ENCODE assay signal across 31 mouse cellular contexts in genomic region chr4:83030097-83030496, GRCm38 (mm10). TPM values are rescaled to one million over a fixed set of nuclear protein-coding genes. Genes with fewer than 3 reads are reported as not detected.
DNase-seq lines count a peak whose midpoint lies in the region; ATAC-seq and TF ChIP-seq lines count a peak whose summit lies in the region.
"Had no signal": no experiment of that assay in that cellular context is flagged by ENCODE, and none has a peak within 500 bp of the region (broad histone marks: within the 10 kb centered on the region; RNA-seq: fewer than 3 reads in every experiment).

No protein-coding gene starts in this region.

- H3K4me3 ChIP-seq in lung, postnatal 0 days (ENCODE audit: low read depth, low read length): no peak overlapping the region
- H3K4me3 ChIP-seq in gastrocnemius, adult 2 months: no peak overlapping the region
- H3K4me3 ChIP-seq: embryonic facial prominence, embryonic 13.5 days; embryonic facial prominence, embryonic 15.5 days; erythroblast, embryonic 14.5 days; forebrain, embryonic 10.5 days; forebrain, embryonic 12.5 days had no signal

- DNase-seq in adrenal gland, postnatal 10 days: peak; percentile 16
- DNase-seq in adrenal gland, adult 2 months: no peak
- peak; percentile 16 to 38 for DNase-seq in frontal cortex, adult 2 months (ENCODE audit: extremely low spot score in 1 of 2, low spot score in 1 of 2)
- DNase-seq in frontal cortex, postnatal 10 days (ENCODE audit: low spot score in 2 of 2): no peak
- peak; percentile 37 for DNase-seq in lung, postnatal 0 days (ENCODE audit: low spot score)
- DNase-seq in lung, postnatal 36 days: no peak
- peak; percentile 60 for DNase-seq in brain, adult 2 months (ENCODE audit: low read depth, low spot score)
- no peak for DNase-seq in gastrocnemius, adult 2 months
- DNase-seq: adrenal gland, postnatal 14 days; adrenal gland, postnatal 36 days; B cell, adult 2 months; cerebellum, adult 11 months; cerebellum, adult 18-20 months; cerebellum, adult 8-10 months; cerebellum, adult 9-11 months; cerebellum, postnatal 14 days; cerebellum, postnatal 36 days; embryo, embryonic 11 days had no signal

- no peaks in the 10 kb centered on the region for H3K36me3 ChIP-seq in lung, postnatal 0 days (ENCODE audit: insufficient read depth, low read length)
- H3K36me3 ChIP-seq: embryonic facial prominence, embryonic 15.5 days; forebrain, embryonic 10.5 days; forebrain, embryonic 12.5 days; G1E had no signal

- TF ChIP-seq EP300 in lung, postnatal 0 days (IDR thresholded peaks at IDR 0.05): no peak

- no peaks in the 10 kb centered on the region for H3K27me3 ChIP-seq in lung, postnatal 0 days (replicated peaks; ENCODE audit: insufficient read depth, low read length)
- H3K27me3 ChIP-seq: CH12.LX; embryonic facial prominence, embryonic 13.5 days; embryonic facial prominence, embryonic 15.5 days; forebrain, embryonic 12.5 days; Patski had no signal

- H3K4me1 ChIP-seq in lung, postnatal 0 days (ENCODE audit: insufficient read depth, low read depth, low read length): no peaks in the 10 kb centered on the region
- H3K4me1 ChIP-seq: forebrain, embryonic 12.5 days had no signal

- H3K9me3 ChIP-seq in lung, postnatal 0 days (ENCODE audit: low read length): no peaks in the 10 kb centered on the region
- H3K9me3 ChIP-seq: embryonic facial prominence, embryonic 13.5 days; embryonic facial prominence, embryonic 15.5 days; forebrain, embryonic 10.5 days; forebrain, embryonic 12.5 days had no signal

- TF ChIP-seq CTCF in lung, postnatal 0 days (IDR thresholded peaks at IDR 0.05): no peak
- no peak for TF ChIP-seq CTCF in gastrocnemius, adult 2 months (IDR thresholded peaks at IDR 0.05)

- intact Hi-C loops in gastrocnemius, adult 2 months (cut with DNase I): no loop called here

- H3K27ac ChIP-seq in lung, postnatal 0 days (ENCODE audit: low read length): no peak overlapping the region
- H3K27ac ChIP-seq in gastrocnemius, adult 2 months: no peak overlapping the region
- H3K27ac ChIP-seq: embryonic facial prominence, embryonic 13.5 days; embryonic facial prominence, embryonic 15.5 days; forebrain, embryonic 10.5 days; forebrain, embryonic 12.5 days had no signal

- WGBS in lung, postnatal 0 days: 62% methylated on average over 6 of the region's 6 CpGs

- H3K4me2 ChIP-seq in lung, postnatal 0 days (replicated peaks; ENCODE audit: low read depth, low read length): no peak overlapping the region
- H3K4me2 ChIP-seq: embryonic facial prominence, embryonic 13.5 days; embryonic facial prominence, embryonic 15.5 days; forebrain, embryonic 12.5 days had no signal

- no peak; the same call in 1 of the 2 replicates for ATAC-seq in lung, postnatal 0 days
- ATAC-seq: activated CD4-positive, CD25-positive, alpha-beta regulatory T cell, adult 4 months; CD4-positive, CD25-positive, alpha-beta regulatory T cell, adult 4 months; forebrain, embryonic 14.5 days; forebrain, embryonic 16.5 days; Patski had no signal

- no peak overlapping the region for H3K9ac ChIP-seq in lung, postnatal 0 days (replicated peaks; ENCODE audit: low read depth)
- H3K9ac ChIP-seq: embryonic facial prominence, embryonic 13.5 days; embryonic facial prominence, embryonic 15.5 days; forebrain, embryonic 12.5 days had no signal

RNA-seq across cellular contexts. Expression of gene Frem1, which starts 22.0 kb away (rescaled TPM):
- 1 to 10 TPM; 4.2 to 6.0 TPM for total RNA-seq in adrenal gland, postnatal 10 days (2021)
- total RNA-seq in adrenal gland, adult 2 months (2021): under 1 TPM; 0.40 to 0.66 TPM
- 0.11 and 0.95 TPM in 2 replicates for polyA plus RNA-seq in adrenal gland, adult 2 months (2012; rRNA removed)
- polyA plus RNA-seq in frontal cortex, adult 2 months (2012; rRNA removed): 1.5 and 2.1 TPM in 2 replicates
- polyA plus RNA-seq in lung, postnatal 0 days (2015; fragmentation: Nextera tagmentation; extraction: Ambion mirVana): 14.3 and 16.2 TPM in 2 replicates
- total RNA-seq in gastrocnemius, adult 2 months (2021): under 1 TPM; 0.38 to 0.64 TPM
- total RNA-seq: CH12.LX; common myeloid progenitor, adult 5-6 weeks had no signal
- polyA plus RNA-seq: activated CD4-positive, CD25-positive, alpha-beta regulatory T cell, adult 4 months; CD4-positive, CD25-positive, alpha-beta regulatory T cell, adult 4 months; erythroblast, embryonic 14.5 days had no signal

Comparison
In these comparisons a context has a peak if more than half of its experiments do, and no peak if none do; other contexts are left out.
1. DNase-seq: peak in adrenal gland, postnatal 10 days (single experiment), frontal cortex, adult 2 months (2 of 2), lung, postnatal 0 days (single experiment) and brain, adult 2 months (single experiment); none in adrenal gland, adult 2 months (single experiment), frontal cortex, postnatal 10 days (0 of 2), lung, postnatal 36 days (single experiment) and gastrocnemius, adult 2 months (single experiment).